Mouse (Mus musculus): ENCODE measurements around the gene 5730455P16Rik. TPM values are rescaled to one million over a fixed set of nuclear protein-coding genes. Genes with fewer than 3 reads are reported as not detected.

5730455P16Rik gene
- total and polyA plus RNA-seq, 3 experiments: 12.7 to 19.7 (median 15.0) TPM

- H3K79me2 ChIP-seq (replicated peaks; ENCODE audit: control insufficient read depth, extremely low read depth, insufficient read depth, poor library complexity, severe bottlenecking): no peaks in the 10 kb centered on the region
- no peak overlapping the region for H3K9ac ChIP-seq (ENCODE audit: insufficient read depth, low read depth)
- in situ Hi-C loops (cut with MboI; ENCODE audit: low pct_ligation_motif_present, low pct_unique_long_range_greater_than_20kb, low sequenced_read_pairs) (loop anchor here (10.0 kb wide), 1 partner anchor 245 kb away; no protein-coding TSS in a partner anchor), dilution Hi-C loops (cut with MboI; ENCODE audit: extremely low pct_ligation_motif_present, extremely low pct_unique_long_range_greater_than_20kb, low sequenced_read_pairs) (no loop called here)
- TF ChIP-seq SMC3 (IDR thresholded peaks at IDR 0.05; ENCODE audit: low read depth, low read length) (no peak), POLR2AphosphoS2 (IDR thresholded peaks at IDR 0.05; ENCODE audit: low read depth, low read length) (no peak), USF2 (conservative IDR thresholded peaks at IDR 0.05; ENCODE audit: low read depth, low read length) (no peak), E2F4 (IDR thresholded peaks at IDR 0.05; ENCODE audit: insufficient replicate concordance, low read depth, low read length) (no peak), GABPA (IDR thresholded peaks at IDR 0.05; ENCODE audit: insufficient replicate concordance, low read depth, low read length) (no peak), PAX5 (IDR thresholded peaks at IDR 0.05; ENCODE audit: low read length) (no peak), TBP (conservative IDR thresholded peaks at IDR 0.05; ENCODE audit: low read depth, low read length) (no peak), TCF12 (IDR thresholded peaks at IDR 0.05; ENCODE audit: low read depth, low read length) (no peak), RAD21 (IDR thresholded peaks at IDR 0.05; ENCODE audit: low read depth, low read length) (no peak), SIN3A (IDR thresholded peaks at IDR 0.05; ENCODE audit: low read length) (no peak), EP300 (IDR thresholded peaks at IDR 0.05; ENCODE audit: low read length) (no peak)
- DNase-seq (ENCODE audit: extremely low read depth): no peak
- no peak overlapping the region for H3K4me2 ChIP-seq (ENCODE audit: insufficient read depth, low read depth, poor library complexity, severe bottlenecking)
- no peak overlapping the region for H3K27ac ChIP-seq (ENCODE audit: insufficient read depth, low read depth)
- H3K4me1 ChIP-seq (ENCODE audit: control insufficient read depth in 1 of 2, insufficient read depth in 2 of 2): peaks cover 11 to 17% of the 10 kb centered on the region in 2 experiments
- peaks cover 10 to 19% of the 10 kb centered on the region in 2 experiments for H3K36me3 ChIP-seq (replicated peaks in 1 of 2; ENCODE audit: control insufficient read depth in 1 of 2, insufficient read depth in 1 of 2, low read length in 1 of 2)
- H3K27me3 ChIP-seq (replicated peaks): no peaks in the 10 kb centered on the region
- H3K9me3 ChIP-seq (replicated peaks; ENCODE audit: low read length): peaks cover 11% of the 10 kb centered on the region
- no peak overlapping the region for H3K4me3 ChIP-seq (replicated peaks in 1 of 3; ENCODE audit: low read depth in 2 of 3, low read length in 2 of 3, poor library complexity in 1 of 3)
Observed at GRCm38 (mm10) chr11:80419743-80420142, 41.9 kb upstream of the 5730455P16Rik start.

DNA sequence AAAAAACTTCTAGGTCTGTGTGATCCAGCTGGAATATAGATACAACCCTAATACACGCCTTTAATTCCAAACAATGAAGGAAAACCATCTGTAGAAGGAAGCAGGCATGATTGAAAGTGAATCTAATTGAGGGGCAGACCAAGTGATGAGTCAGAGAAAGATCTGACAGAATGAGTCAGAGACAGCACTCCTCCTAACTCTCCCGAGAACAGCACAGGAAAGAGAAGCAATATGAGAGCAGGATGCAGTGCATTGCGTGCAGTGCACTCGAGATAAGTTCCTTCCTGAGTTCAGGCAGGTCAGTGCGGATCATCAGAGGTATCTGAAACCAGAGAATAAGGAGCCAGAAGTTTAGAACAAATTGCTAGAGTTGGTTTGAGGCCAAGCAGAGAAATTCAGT is 39.3 kb upstream of the 5730455P16Rik start:
- Histone ChIP-seq H3K4me1 (ENCODE audit: control insufficient read depth in 1 of 2, insufficient read depth in 2 of 2) (peaks cover 11 to 17% of the 10 kb centered on the region in 2 experiments), H3K27ac (ENCODE audit: insufficient read depth, low read depth) (no peak overlapping the region), H3K36me3 (replicated peaks in 1 of 2; ENCODE audit: control insufficient read depth in 1 of 2, insufficient read depth in 1 of 2, low read length in 1 of 2) (peaks cover 17 to 36% of the 10 kb centered on the region in 2 experiments), H3K9ac (ENCODE audit: insufficient read depth, low read depth) (no peak overlapping the region), H3K79me2 (replicated peaks; ENCODE audit: control insufficient read depth, extremely low read depth, insufficient read depth, poor library complexity, severe bottlenecking) (no peaks in the 10 kb centered on the region), H3K4me3 (replicated peaks in 1 of 3; ENCODE audit: low read depth in 2 of 3, low read length in 2 of 3, poor library complexity in 1 of 3) (no peak overlapping the region), H3K27me3 (replicated peaks) (no peaks in the 10 kb centered on the region), H3K9me3 (replicated peaks; ENCODE audit: low read length) (peaks cover 11% of the 10 kb centered on the region), H3K4me2 (ENCODE audit: insufficient read depth, low read depth, poor library complexity, severe bottlenecking) (no peak overlapping the region)
- DNase-seq (ENCODE audit: extremely low read depth): no peak
- dilution Hi-C loops (cut with MboI; ENCODE audit: extremely low pct_ligation_motif_present, extremely low pct_unique_long_range_greater_than_20kb, low sequenced_read_pairs): no loop called here
- TF ChIP-seq ELF1 (IDR thresholded peaks at IDR 0.05; ENCODE audit: low read depth, low read length) (no peak), ZMIZ1 (IDR thresholded peaks at IDR 0.05; ENCODE audit: low read depth, low read length) (no peak), SMC3 (IDR thresholded peaks at IDR 0.05; ENCODE audit: low read depth, low read length) (no peak), NRF1 (IDR thresholded peaks at IDR 0.05; ENCODE audit: low read depth, low read length) (no peak), TBP (conservative IDR thresholded peaks at IDR 0.05; ENCODE audit: low read depth, low read length) (no peak), ZKSCAN1 (IDR thresholded peaks at IDR 0.05; ENCODE audit: borderline replicate concordance, low read depth, low read length) (no peak), CHD1 (IDR thresholded peaks at IDR 0.05; ENCODE audit: low read depth, low read length) (no peak), MAX (IDR thresholded peaks at IDR 0.05; ENCODE audit: low read length) (no peak), MAFK (IDR thresholded peaks at IDR 0.05; ENCODE audit: insufficient replicate concordance, low read length) (no peak), GABPA (IDR thresholded peaks at IDR 0.05; ENCODE audit: insufficient replicate concordance, low read depth, low read length) (no peak), PAX5 (IDR thresholded peaks at IDR 0.05; ENCODE audit: low read length) (no peak)
- in situ Hi-C loops (cut with MboI; ENCODE audit: low pct_ligation_motif_present, low pct_unique_long_range_greater_than_20kb, low sequenced_read_pairs): loop anchor here (10.0 kb wide), 1 partner anchor 248 kb away; no protein-coding TSS in a partner anchor

Data from CH12.LX (cell line).